Mouse (Mus musculus) right cerebral cortex, postnatal 14 days (tissue): Measurements from ENCODE around the gene Bms1.

ENCODE experiments used
- DNase-seq: peaks from one replicate; pipeline ENCODE4 v3.0.0; 2022

Bms1 gene

GRCm38 (mm10) chr6:118419050-118419920, at the start of gene Bms1:
Gene Bms1, minus strand, starts transcription at chr6:118419474.
- DNase-seq = peak; percentile 94

DNA sequence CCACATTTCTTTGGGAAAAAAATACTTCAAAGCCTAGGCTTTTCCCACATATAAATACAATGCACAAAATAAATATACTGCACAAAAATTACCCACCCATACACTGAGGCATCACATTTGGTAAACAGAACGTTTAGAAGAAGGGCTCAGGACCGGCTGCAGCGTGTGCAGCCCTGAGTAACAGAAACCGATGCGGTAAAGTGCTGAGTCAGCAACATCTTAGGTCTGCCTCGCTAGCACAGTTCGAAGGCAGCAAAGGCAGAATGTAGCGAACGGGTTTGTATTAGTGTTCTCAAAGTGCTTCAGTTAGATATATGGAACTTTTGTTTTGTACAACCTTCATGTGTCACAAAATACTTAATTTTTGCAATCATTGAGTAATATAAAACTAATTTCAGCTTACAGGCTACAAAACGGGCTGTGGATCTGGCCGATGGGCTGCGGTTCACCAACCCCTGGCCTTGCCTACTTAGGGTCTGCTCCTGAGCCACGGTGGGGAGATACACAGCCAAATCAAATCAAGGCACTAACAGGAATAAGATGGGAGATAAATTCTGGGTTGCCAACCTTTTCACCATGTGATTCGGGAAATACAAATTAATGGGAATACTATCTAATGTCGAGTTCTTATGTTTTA, 42.9 kb upstream of the Bms1 start:
- no peak for DNase-seq

DNA sequence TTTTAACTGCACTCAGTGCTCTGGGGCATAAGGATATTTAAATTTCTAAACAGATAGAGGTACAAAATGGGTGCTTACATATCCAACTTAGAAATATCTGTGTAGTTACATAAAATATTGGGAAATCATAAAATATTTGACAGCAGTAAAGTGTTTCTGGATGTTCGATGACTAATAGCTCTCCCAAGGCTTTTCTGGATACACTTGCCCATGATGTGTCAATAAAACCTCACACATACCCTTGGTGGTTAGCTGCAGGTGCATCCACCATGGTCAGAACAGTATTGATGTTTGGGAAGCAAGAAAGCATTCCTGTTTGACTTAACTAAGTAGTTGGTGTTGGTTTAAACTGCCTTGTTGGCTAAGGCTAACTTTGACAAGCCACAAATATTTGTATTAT, 38.5 kb upstream of the Bms1 start:
- no peak for DNase-seq

GRCm38 (mm10) chr6:118455042-118455631, 35.9 kb upstream of the Bms1 start, which contains the start of gene Zfp248:
Gene Zfp248, minus strand, starts transcription at chr6:118455528.
- peak; percentile 95 for DNase-seq

- no peak for DNase-seq
Observed at GRCm38 (mm10) chr6:118454452-118454851, 35.2 kb upstream of the Bms1 start.

DNA sequence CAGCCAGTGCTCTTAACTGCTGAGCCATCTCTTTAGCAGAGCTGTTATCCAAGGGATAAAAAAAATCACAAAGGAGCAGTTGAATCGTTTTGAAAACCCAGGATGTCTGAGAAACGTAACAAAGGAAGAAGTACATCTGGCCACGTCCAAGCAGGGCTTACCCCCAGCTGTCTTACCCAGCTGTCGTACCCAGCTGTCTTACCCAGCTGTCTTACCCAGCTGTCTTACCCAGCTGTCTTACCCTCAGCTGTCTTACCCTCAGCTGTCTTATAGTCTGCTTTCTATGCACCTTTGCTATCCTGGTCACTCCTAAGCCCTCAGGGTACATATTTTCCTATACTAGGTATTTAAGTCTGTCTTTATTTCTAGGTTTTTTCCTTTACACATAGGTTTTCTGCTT, 12.2 kb upstream of the Bms1 start:
- DNase-seq = no peak

GRCm38 (mm10) chr6:118426666-118427065, 7.4 kb upstream of the Bms1 start:
- DNase-seq = no peak

DNA sequence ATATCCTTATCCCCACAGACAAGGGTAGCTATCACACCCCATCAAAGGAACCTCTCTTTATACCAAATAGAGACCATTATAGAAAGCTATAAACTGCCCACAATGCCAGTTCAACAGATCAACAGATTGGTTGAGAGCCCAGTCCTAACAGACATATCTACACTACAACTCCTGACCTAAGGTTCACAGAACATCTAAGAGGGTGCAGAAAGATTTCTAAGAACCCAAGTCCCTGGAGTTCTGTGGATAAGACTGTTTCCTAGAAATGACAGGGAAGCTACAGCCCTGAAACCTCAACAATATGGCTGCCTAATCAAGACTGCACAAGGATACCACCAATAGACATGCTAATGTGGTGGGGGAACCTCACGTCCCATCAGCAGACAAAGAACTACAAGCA, 8.8 kb downstream of the Bms1 start:
- no peak for DNase-seq

- no peak for DNase-seq
Observed at GRCm38 (mm10) chr6:118408510-118408909, 10.8 kb downstream of the Bms1 start.

- DNase-seq = no peak
Observed at GRCm38 (mm10) chr6:118406421-118406820, 12.9 kb downstream of the Bms1 start.

DNA sequence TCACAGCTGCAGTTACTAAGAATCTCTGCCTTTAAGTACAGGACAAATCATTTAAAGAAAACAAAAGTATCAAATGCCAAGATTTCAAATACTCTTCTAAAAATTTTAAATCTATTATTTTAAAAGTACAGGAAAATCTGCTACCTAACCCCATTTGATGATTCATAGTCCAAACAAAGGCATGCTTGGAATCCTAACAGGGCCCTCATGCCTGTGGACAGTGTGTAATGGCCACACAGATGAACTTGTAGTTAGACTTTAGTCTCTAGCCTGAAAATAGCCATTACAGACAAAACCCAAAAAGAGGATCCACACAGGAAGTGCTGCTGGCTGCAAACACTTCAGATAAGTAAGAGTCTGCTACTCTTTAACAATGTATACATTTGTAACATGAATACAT, 28.5 kb downstream of the Bms1 start:
- DNase-seq = no peak

DNA sequence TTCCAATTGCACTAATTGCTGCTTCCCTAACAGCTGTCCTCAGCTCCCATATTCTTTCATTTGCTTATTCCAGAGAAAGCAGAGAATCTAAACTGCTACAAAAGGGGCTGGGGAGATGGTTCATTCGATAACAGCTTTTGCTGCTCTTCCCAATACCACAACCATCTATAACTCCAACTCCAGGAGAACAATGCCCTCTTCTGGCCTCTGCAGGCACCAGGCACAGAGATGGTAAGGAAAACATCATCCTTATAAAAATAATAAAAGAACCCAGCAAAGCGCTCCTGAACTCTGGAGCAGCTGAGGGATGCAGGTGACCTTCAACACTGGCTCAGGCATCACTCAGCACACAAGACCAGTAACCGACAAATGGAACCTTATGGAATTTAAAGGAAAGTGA, 33.3 kb downstream of the Bms1 start:
- DNase-seq = no peak

DNA sequence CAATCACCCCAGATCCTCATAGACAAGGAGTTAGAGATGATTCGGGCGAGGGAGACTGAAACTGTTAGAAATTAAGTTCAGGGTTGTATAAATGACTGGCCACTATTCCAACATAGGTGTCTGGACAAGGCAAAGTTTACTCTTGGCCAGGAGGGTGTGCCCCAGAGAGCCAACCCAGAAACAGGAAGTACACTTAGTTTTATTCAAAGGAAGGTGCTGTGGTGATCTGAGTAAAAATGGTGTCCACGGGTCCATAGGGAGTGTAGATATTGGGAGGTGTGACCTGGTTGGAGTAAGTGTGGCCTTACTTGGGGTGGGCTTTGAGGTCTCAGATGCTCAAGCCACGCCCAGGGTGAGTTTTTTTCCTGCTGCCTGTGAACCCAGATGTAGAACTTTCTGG, 38.0 kb downstream of the Bms1 start:
- no peak for DNase-seq

DNA sequence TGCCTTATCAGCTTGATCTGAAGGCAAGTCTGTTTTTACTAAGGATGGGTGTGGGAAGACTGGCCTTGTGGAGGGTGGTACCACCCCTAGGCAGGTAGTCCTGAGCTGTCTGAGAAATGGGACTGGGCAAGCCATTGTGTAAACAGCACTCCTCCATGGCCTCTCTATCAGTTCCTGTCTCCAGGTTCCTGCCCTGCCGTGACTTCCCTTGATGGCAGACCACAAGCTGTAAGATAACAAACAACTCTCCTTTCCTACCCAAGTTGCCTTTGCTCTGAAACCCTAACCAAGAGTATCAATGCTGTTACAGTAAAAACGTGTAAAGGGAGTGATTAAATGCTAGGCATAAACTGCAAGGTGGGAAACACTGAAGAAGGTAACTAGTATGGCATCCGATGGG, 38.6 kb downstream of the Bms1 start:
- no peak for DNase-seq

GRCm38 (mm10) chr6:118379451-118380167, 39.7 kb downstream of the Bms1 start:
- peak; percentile 90 for DNase-seq

- DNase-seq = no peak
Observed at GRCm38 (mm10) chr6:118377611-118378010, 41.7 kb downstream of the Bms1 start.

DNA sequence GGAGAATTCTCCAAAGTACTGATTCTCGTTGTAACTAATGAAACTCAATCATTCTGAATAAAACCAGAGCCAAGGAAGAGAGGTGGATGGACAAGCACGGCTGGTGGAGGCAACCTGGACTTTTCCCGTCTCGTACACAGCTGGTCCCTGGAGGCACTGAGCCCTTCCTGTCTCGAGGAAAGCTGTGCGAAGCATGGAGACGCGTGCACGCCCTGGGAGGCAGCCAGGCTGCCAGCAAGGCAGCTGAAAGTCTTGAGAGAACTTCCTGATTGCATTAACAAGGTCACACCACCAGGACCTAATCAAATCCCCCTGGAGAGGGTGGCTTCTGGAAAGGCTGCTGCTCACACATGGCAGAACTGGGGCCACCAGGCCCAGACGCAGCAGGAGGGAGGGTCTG, 43.3 kb downstream of the Bms1 start:
- no peak for DNase-seq

DNA sequence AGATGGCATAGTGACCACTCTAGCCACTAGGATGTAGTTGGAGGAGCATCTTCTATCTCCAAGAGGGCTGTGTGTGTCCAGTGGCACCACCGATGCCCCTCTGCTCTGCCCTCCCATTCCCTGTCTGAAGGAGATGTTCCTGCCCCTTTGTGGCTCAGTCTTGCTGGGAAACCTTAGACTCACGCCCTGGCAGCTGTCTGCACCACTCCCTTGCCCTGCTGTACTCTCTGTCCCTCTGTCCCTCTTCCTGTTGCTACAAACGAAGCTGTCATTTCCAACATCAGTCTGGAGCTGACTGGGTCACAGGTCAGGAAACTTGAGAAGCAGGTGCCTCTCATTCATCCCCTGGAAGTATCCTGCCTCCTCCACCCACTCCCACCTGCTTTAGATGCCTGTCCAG, 43.8 kb downstream of the Bms1 start:
- DNase-seq = no peak

- no peak for DNase-seq
Observed at GRCm38 (mm10) chr6:118375026-118375425, 44.2 kb downstream of the Bms1 start.

- peak; percentile 51 for DNase-seq
Observed at GRCm38 (mm10) chr6:118373294-118373693, 46.0 kb downstream of the Bms1 start.

DNA sequence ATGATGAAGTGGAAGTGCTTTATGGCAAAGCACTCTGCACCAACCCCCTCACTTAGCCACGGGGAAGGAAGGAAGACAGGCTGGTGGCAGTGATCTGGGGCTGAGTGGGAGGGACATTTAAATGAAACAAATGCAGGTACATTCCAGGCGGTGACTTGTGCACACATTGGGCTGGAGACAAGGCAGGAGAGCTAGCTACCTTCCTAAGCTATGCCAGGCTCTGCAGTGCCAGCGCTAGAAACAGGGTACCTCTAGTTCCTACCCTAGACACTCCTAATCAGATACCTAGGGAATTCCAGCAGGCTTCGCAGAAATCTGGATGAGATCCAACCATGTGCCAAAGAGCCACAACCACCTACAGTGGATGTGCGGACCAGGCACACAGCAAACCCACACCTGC, 46.5 kb downstream of the Bms1 start:
- no peak for DNase-seq

- no peak for DNase-seq
Observed at GRCm38 (mm10) chr6:118367502-118367901, 51.8 kb downstream of the Bms1 start.

- no peak for DNase-seq
Observed at GRCm38 (mm10) chr6:118366196-118366595, 53.1 kb downstream of the Bms1 start.
